Mouse (Mus musculus) gonadal fat pad, adult 2 months (tissue): ENCODE results near the gene Cntd1. TPM values are rescaled to one million over a fixed set of nuclear protein-coding genes. Genes with fewer than 3 reads are reported as not detected.
"Not testable (repeated sequence)": the region's sequence is repeated elsewhere in the genome, so short reads cannot be mapped to it uniquely, and the experiment has no call there.

ENCODE experiments used
- DNase-seq: peaks from one replicate; pipeline ENCODE4 v3.0.0-alpha.2; 2012; ENCODE audit warnings: low read depth
- polyA plus RNA-seq: library from polyadenylated mRNA; depleted of rRNA; stranded (reverse); fragments of >200 nt; gene quantifications from 2 replicates; pipeline ENCODE4 v1.2.3, GENCODE M21; 2012

Cntd1 gene
- polyA plus RNA-seq, 1 experiment = 0.88 TPM

DNA sequence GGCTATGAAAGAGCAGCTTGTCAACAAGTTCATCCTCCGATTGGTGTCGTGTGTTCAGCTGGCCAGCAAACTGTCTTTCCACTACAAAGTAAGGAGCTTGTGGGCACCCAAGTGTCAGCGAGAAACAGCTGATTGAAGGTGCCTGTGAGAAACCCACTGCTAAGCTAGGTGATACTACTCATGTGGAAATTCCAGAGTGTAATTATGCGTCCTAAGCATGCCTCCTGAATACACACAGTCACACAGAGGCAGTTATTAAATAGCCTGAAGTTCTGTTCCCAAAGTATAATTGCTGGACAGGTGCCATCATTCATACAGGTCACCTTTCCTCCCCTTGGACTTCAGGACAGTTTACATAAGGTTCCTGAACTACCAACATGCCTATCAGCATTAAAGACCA lies 5.0 kb downstream of the Cntd1 start:
- no peak for DNase-seq

DNA sequence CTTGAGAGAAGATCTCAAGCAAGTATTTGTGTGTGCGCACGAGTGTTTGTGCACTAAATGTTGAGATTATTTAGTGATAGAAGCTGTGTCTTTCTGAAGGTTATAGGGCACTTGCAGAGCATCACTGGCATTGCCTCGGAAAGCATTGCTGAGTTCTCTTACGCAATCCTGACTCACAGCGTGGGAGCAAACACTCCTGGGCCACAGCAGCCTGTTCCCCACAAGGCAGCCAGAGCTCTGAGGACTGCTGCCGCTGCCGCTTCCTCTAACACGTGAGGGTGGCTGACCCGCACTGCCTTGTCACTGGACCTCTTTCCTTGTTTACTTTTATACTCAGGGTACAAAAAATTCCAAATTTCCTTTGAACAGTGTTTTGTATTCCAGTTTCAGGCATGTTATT lies 8.5 kb downstream of the Cntd1 start:
- no peak for DNase-seq

DNA sequence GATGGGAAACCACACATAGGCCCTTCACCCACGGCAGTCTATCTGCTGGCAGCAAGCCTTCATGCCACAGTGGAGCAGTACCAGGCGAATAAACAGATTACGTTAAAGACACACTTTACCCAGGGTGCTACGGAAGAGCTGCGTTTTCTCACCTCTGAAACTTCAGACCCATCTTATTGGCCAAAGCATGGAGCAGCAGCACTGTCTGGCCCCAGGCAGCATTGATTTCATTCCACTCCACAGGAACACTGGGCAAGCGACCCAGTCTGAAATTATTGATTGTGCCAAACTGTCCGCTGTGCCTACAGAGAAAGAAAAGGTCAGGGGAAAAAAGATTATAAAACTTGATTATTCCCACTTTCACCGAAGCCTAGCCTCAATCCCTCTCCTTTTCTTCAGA lies 12.4 kb downstream of the Cntd1 start:
- no peak for DNase-seq

DNA sequence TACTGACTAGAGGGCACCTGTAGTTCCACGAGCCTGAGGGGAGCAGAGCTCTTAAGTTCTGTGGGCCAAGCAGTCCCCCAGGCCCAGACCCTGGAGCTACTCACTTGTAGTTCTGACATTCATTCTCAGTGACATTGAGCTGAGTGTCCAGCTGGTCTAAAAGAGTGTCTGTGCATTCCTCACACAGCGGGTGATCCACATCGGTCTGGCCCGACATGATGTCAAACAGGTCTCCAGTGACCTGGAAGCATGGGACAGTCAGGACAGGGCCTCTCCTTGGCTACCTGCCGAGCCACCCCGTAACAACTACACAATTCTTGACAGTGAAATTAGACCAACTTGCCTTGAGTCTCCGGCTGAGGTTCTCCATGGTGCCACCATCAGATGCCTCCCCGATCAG lies 16.4 kb downstream of the Cntd1 start:
- no peak for DNase-seq

DNA sequence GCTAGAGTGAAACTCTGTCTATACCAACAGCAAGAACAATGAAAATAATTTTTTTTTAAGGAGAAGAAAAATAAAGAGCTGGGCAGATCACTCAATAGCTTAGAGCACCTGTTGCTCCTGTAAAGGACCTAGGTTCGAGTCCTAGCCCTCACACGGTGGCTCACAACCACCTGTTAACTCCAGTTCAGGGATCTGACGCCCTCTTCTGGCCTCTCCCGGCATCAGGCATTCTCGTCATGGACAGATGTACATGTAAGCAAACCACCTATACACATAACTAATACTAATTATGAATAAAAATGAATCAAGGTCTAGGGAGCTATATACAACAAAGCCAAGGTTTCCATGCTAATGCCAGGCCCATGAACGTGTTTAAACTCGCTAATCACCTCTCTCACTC lies 22.1 kb downstream of the Cntd1 start:
- no peak for DNase-seq

DNA sequence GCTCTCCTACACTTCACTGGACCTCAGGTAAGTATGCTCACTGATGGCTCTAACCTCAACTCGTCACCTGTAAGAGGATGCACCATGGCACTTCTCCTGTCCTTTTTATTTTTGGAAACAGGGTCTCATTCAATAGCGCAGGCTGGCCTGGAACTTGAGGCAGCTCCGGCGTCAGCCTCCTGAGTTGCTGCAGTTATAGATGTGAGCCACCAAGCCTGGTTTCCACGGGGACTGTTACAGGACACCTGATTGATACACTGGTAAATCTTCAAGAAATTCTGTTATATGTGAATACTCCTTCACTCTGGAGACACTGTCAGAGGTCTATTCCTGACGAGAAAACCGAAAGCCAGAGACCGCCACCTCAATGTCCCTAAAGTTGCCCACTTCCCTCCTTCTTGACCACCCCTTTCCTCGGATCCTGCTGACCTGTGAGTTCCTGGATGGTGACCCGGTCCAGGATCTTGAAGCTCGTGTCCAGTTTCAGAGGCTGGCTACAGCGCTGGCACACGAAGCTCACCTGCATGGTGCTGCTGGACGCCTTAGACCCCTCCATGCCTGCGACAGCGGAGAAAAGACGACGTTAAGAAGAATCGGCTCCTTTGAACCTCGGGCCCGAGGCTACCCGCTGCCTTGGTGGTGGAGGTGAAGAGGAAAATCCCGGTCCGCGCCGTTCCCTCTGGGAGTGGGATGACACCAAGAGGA lies 22.6 kb downstream of the Cntd1 start:
- no peak for DNase-seq

DNA sequence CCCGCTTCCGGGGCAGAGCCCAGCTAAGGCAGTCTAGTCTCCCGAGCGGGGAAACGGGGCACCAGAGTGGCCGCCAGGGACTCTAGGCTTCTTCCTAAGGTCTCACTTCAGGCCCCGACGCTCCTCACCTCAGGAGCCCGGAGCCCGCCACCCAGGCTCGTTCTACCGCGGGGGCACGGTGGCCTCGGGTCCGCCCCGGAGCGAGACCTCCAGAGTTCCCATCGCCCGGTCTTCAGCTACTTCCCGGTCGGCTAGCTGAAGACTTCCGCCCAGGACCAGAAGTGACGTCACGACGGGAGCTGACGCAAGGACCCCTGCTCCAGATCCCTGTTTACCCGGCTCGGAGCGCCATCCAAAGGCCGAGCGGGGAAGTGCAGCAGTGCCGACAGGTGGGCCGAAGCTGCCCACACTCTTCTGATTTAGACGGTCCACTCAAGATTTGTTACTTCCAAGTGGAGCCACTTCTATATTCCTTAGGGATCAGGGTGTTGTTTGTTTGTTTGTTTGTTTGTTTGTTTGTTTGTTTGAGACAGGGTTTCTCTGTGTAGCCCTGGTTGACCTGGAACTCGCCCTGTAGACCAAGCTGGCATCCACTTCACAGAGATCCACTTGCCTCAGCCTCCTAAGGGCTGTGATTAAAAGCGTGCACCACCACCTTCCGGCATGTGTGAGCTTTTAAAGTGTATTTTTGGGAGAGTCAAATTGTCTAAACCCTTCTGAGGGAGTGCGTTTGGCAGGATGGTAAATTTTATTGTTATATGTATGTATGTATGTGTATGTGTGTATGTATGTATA lies 23.4 kb downstream of the Cntd1 start, which contains the start of gene Becn1:
Gene Becn1, minus strand, starts transcription at position 283 of the 795 bp plus-strand sequence.
- DNase-seq = no peak

DNA sequence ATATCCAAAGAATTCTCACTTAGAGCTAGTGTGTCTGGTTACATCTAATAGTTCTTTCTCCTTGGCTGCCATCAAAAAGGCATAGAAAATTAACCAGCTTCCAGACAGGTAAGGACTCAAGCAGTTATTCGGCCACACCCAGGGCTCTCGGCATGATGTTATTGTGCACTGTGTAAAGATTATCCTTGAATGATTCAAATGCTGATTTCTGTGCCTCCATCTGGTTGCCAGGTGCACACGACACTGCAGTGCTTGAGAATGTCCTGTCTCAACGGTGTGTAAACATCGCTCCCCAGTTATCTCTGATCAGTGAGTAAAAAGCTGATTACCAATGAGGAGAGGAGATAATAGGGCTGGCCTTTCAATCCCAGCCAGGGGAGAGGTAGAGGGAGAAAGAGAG lies 28.9 kb downstream of the Cntd1 start:
- DNase-seq = no peak

DNA sequence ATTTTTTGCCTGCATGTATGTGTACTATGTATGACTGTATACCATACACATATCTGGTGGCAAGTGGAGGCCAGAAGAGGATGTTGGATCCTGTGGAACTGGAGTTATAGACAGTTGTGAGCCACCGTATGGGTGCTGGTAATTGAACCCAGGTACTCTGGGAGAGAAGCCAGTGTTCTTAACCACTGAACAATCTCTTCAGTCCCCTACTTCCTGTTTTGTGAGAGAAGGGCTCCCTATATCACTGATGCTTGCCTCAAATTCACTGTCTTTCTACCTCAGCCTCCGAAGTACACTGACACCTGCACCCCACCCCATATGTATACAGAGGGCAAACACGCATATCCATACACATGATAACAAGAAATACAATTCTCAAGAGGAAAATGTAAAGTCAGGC lies 32.3 kb downstream of the Cntd1 start:
- no peak for DNase-seq

DNA sequence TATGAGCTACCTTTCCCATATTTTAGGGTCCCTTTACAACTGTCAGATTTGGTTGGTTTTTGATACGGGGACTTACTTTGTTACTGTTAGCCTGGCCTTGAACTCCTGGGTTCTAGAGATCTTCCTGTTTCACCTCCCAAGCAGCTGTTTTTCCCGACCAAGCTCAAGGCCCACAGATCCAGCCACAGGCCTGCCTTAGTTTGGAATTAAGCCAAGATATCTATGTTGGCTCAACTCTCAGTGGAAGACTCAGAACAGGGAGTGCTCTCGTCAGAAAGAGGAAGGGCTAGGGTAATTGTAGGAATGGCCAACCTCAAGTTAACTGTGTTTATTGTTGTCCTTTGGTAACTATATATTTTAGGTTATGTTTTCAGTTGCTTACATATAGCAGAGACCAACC lies 33.3 kb downstream of the Cntd1 start:
- DNase-seq = no peak

DNA sequence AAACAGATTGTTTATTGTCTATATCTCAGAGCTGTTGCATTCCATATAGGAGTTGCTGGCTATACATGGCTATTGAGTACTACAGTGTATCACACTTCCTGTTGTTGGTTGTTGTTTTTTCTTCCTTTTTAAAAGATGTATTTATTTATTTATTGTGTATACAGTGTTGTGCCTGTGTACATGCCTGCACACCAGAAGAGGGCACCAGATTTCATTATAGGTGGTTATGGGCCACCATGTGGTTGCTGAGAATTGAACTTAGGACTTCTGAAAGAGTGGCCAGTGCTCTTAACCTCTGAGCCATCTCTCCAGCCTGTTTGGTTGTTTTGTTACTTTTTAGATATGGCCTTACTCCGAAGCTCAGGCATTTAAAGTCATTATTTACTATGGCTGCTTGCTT lies 35.8 kb downstream of the Cntd1 start:
- no peak for DNase-seq

DNA sequence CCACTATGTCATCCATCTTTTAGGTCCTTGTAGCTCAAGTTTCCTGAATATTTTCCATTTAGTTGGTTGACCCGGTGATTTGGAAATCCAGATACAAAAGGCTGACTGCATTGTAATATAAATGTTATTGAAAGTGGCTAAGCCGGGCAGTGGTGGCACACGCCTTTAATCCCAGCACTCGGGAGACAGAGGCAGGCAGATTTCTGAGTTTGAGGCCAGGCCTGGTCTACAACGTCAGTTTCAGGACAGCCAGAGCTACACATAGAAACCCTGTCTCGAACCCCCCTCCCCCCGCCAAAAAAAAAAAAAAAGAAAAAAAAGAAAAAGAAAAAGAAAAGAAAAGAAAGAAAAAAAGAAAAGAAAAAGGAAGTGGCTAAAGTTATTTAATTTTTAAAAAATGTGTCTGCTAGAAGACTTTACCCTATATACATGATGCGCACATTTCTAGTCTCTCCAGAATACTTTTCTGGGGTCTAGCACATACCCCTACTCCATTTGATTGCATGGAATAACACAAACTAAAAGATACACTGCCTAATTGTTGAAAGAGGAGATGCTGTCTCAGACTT lies 36.4 kb downstream of the Cntd1 start:
- no peak for DNase-seq

DNA sequence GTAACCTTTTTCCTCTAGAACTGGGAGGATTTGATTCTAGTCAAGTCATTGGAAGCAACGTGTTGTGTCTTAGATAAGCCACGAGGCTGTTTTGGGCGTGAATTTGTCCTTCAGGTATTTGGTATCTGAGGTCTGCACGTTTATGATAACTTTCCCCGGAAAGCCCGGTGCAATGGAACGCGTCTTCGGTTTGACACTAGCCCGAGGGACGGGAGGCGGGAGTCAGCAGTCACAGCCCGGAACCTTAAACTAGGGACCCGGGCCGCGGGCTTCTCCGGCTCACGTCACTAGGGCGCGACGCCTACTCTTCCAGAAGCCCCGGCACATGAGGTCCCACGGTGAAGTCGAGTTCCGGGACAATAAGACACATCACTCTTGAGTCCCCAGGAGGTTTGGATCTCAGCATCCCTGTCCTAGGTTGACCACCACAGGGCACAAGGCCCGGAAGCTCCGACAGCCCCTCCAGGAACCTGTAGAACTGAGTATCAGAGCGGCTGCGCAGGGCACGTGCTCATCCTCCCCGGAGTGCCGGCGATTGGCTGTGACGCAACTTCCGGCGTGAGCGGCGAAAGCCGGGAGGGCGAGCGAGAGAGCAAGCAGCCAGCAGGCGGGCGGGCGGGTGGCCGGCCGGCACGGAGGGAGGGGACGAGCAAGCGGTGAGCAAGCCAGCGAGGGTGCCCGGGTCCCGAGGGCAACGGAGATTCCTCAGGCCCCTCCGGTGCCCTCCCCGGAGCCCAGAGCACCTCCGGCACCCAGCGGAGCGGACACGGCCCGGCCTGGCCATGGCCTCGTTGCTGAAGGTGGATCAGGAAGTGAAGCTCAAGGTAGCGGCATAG lies 37.1 kb downstream of the Cntd1 start, which contains the start of gene Psme3:
Gene Psme3, plus strand, starts transcription at position 549 of the 836 bp plus-strand sequence.
- peak; percentile 54 for DNase-seq

DNA sequence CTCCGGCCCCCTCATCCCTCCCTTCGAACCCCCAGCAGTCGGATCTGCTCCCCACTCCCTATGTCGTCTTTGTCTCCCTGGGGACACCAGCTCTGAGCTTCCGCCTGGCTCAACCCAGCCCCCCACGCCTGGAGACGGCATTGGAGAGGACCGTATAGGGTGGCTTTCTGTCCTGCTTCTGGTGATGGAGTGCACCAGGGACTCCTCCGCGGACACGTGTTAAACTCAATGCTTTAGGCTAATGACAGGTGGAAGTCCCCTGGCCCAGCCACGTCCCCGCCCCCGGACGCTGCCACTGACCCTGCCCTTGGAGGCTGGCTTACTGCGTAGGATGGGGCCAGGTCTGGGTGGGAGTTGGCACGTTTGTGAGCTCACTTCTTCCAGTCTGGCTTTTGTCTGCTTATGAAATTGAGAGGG lies 37.7 kb downstream of the Cntd1 start:
- DNase-seq = no peak

DNA sequence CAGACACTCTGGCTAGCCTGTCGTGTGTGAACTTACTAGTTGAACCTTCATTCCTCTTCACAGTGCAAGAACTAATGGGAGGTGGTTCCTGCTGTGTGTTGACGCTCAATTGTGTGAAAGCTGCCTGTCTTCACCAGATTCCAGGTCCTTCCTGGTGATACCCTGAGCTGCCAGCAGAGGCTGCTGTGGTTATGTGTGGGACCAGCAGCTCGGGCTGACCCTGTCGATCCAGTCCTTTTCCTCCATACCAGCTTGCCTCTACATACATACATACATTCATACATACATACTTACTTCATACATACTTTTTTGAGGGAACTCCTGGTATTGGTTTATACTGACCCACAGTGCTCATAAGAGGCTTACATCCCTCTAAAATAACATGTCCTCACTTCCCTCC lies 44.8 kb downstream of the Cntd1 start:
- DNase-seq = no peak

DNA sequence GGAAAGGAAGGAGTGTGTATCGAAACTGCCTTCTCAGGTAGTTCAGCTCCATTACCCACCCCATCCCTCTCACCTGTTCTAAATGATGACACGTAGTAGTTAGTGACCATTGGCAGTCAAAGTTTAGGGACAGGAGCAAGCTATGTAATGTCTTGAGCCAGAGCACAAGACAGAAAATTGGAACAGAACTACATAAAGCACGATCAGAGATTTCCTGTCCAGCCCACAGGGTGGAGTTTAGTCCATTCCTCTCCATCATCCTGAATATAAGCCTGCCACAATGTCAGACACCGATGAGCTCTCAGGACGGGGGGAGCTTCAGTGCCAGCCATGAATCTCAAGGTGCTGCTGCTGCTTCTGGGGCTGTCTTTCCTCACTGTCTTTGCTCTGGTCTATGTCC lies 46.0 kb downstream of the Cntd1 start, which contains the start of gene Aoc2:
Gene Aoc2, plus strand, starts transcription at position 301 of the 400 bp plus-strand sequence.
- DNase-seq = no peak

DNA sequence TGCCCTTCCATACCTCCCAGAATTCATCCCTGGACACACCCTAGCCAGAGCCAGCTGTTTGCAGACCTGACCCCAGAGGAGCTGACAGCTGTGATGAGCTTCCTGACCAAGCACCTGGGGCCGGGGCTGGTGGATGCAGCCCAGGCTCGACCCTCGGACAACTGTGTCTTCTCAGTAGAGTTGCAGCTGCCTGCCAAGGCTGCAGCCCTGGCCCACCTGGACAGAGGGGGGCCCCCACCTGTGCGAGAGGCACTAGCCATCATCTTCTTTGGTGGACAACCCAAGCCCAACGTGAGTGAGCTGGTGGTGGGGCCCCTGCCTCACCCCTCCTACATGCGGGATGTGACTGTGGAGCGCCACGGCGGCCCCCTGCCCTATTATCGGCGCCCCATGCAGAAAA lies 46.4 kb downstream of the Cntd1 start:
- DNase-seq = not testable (repeated sequence)

DNA sequence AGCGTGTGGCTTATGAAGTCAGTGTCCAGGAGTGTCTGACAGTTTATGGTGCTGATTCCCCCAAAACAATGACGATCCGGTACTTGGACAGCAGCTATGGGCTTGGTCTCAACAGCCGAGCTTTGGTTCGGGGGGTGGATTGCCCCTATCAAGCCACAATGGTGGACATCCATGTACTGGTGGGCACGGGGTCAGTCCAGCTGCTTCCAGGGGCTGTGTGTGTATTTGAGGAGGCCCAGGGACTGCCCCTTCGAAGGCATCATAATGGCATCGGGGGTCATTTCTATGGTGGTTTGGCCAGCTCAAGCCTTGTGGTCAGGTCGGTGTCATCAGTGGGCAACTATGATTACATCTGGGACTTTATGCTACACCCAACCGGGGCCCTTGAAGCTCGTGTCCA lies 47.3 kb downstream of the Cntd1 start:
- no peak for DNase-seq

DNA sequence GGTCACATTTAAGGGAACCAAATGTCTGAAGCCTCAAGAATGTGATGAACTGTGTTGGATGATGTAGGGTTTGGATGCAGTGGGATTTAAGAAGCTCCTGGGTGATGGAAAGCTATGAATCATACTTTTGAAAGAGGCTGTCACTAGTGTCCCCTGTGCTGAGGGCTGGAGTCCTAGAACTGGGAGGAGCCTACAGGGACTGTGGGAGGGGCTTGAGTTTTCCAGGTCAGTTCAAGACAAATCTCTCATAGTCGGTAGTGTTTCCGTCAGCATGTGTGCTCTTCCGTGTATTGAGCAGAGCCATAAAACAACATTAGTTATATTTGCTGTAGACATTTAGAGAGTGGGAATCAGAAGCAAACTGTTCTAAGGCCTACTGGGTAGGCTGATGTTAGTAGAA lies 48.5 kb downstream of the Cntd1 start:
- no peak for DNase-seq

DNA sequence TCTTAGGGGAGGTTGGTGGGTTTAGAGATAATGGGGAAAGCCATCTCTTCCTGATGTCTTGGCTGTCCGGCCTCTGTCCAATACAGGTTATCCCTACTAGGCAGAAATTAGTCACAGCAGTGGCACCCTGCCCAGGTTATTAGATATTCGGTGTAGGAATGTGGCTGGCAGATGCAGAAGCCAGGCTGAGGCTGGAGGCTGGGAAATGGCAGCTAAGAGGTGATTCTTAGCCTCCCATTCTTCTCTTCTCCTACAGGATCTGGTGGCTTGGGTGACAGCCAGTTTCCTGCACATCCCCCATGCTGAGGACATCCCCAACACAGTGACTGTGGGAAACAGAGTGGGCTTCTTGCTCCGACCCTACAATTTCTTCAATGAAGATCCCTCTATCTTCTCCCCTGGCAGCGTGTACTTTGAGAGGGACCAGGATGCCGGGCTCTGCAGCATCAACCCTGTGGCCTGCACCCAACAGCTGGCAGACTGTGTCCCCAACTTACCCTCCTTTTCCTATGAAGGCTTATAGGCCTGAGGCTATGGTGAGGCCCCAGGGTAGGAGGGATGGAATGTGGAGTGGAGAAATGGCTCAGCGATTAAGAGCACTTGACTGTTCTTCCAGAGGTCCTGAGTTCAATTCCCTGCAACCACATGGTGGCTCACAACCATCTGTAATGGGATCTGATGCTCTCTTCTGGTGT lies 50.3 kb downstream of the Cntd1 start:
- no peak for DNase-seq

DNA sequence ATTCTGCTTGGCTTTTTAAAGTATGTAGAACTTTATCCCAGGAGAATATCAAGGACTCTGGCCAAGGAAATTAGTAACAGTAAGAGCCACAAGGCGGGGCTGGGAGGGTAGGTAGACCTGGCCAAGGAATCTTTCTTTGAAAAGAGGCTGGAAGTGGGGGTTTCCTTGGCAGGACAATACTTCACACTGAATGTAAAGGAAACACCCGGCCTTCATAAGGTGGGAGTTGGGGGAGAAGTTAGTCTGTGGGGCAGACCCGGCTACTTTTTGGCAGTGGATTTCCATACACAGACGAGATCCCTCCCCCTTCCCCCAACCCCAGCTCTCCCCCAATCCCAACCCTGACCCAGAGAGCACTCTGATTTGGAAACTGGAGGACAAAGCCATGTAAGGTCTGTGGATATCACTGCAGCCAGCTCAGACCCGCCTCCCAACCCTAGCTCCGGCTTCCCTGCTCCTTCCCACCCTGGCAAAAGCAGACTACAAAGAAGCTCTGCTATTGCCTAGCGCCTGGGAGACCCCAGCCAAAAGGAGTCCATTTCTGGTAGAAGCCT lies 51.6 kb downstream of the Cntd1 start, which contains the start of gene Aoc3:
Gene Aoc3, plus strand, starts transcription at position 235 of the 554 bp plus-strand sequence.
- no peak for DNase-seq
